9 mouse cellular contexts compared by ENCODE assay signal in genomic region chr17:56819694-56820111, GRCm38 (mm10). TPM values are rescaled to one million over a fixed set of nuclear protein-coding genes. Genes with fewer than 3 reads are reported as not detected.
DNase-seq lines count a peak whose midpoint lies in the region; TF ChIP-seq lines count a peak whose summit lies in the region.
"Had no signal": no experiment of that assay in that cellular context is flagged by ENCODE, and none has a peak within 500 bp of the region (broad histone marks: within the 10 kb centered on the region; RNA-seq: fewer than 3 reads in every experiment).

No protein-coding gene starts in this region.

- peak; percentile 29 to 33 for DNase-seq in left cerebral cortex, postnatal 36 days (ENCODE audit: low spot score in 2 of 2)
- DNase-seq in left cerebral cortex, adult 11 months (ENCODE audit: low spot score): no peak
- DNase-seq in brain, embryonic 14.5 days (ENCODE audit: low read depth): peak; percentile 50
- peak; percentile 44 to 57 for DNase-seq in layer of hippocampus, adult 2 months (ENCODE audit: low spot score in 2 of 2)
- peak; percentile 73 for DNase-seq in naive thymus-derived CD4-positive, alpha-beta T cell, adult 2 months (ENCODE audit: low read depth)
- no peak for DNase-seq in kidney, postnatal 36 days
- no peak for DNase-seq in adrenal gland, adult 18-20 months (ENCODE audit: low spot score in 2 of 2)
- DNase-seq in cerebellum, postnatal 4 days (ENCODE audit: low spot score in 2 of 2): no peak

- TF ChIP-seq POLR2A in brain, embryonic 14.5 days (IDR thresholded peaks at IDR 0.05; ENCODE audit: borderline replicate concordance, extremely low read depth, insufficient read depth, insufficient read length, poor library complexity, severe bottlenecking): no peak

- H3K4me3 ChIP-seq in layer of hippocampus, adult 2 months: no peak overlapping the region; the same call in 1 of the 2 replicates

- intact Hi-C loops in left cerebral cortex, postnatal 36 days (cut with DNase I): no loop called here

- no peak for TF ChIP-seq CTCF in brain, embryonic 14.5 days (IDR thresholded peaks at IDR 0.05; ENCODE audit: borderline replicate concordance, extremely low read depth, insufficient read depth, insufficient read length)
- no peak for TF ChIP-seq CTCF in layer of hippocampus, adult 2 months (conservative IDR thresholded peaks at IDR 0.05)

- H3K27ac ChIP-seq in layer of hippocampus, adult 2 months: peak overlapping the region; percentile 88

RNA-seq across cellular contexts. Expression of gene Rfx2, which starts 11.1 kb away (rescaled TPM):
- total RNA-seq in left cerebral cortex, postnatal 36 days (2021): 1 to 10 TPM; 2.7 to 2.9 TPM
- polyA plus RNA-seq in brain, embryonic 14.5 days (2012; rRNA removed): 7.8 and 11.1 TPM in 2 replicates
- total RNA-seq in layer of hippocampus, adult 2 months (2021): 1 to 10 TPM; 5.4 to 6.4 TPM
- total RNA-seq in adrenal gland, adult 18-20 months (2021): 1 to 10 TPM; 3.8 to 5.6 TPM

RNA-seq across cellular contexts. Expression of gene Prr22, which starts 49.7 kb away (rescaled TPM):
- 1 to 10 TPM; 1.2 to 1.3 TPM for total RNA-seq in left cerebral cortex, postnatal 36 days (2021)
- 3.1 and 3.9 TPM in 2 replicates for polyA plus RNA-seq in brain, embryonic 14.5 days (2012; rRNA removed)
- 1 to 10 TPM in 1 of 2 experiments, under 1 TPM in 1; 0.79 to 1.9 TPM for total RNA-seq in layer of hippocampus, adult 2 months (2021)
- under 1 TPM; 0.48 to 0.93 TPM for total RNA-seq in adrenal gland, adult 18-20 months (2021)

RNA-seq across cellular contexts. Expression of gene Acsbg2, which starts 54.5 kb away (rescaled TPM):
- total RNA-seq in left cerebral cortex, postnatal 36 days (2021): not detected
- not detected in 2 replicates for polyA plus RNA-seq in brain, embryonic 14.5 days (2012; rRNA removed)
- total RNA-seq in layer of hippocampus, adult 2 months (2021): not detected
- total RNA-seq in adrenal gland, adult 18-20 months (2021): under 1 TPM in 1 of 2 experiments, not detected in 1; 0.27 TPM
- polyA plus RNA-seq: limb, embryonic 11.5 days had no signal

RNA-seq across cellular contexts. Expression of gene Dus3l, which starts 55.1 kb away (rescaled TPM):
- total RNA-seq in left cerebral cortex, postnatal 36 days (2021): 10 to 100 TPM; 57.6 to 75.6 TPM
- polyA plus RNA-seq in brain, embryonic 14.5 days (2012; rRNA removed): 139 and 198 TPM in 2 replicates
- 10 to 100 TPM; 73.9 to 74.4 TPM for total RNA-seq in layer of hippocampus, adult 2 months (2021)
- total RNA-seq in adrenal gland, adult 18-20 months (2021): 10 to 100 TPM; 28.3 to 31.3 TPM

RNA-seq across cellular contexts. Expression of gene 1700061G19Rik, which starts 55.6 kb away (rescaled TPM):
- under 1 TPM in 1 of 2 experiments, not detected in 1; 0.14 TPM for total RNA-seq in left cerebral cortex, postnatal 36 days (2021)
- polyA plus RNA-seq in brain, embryonic 14.5 days (2012; rRNA removed): 0.03 and 0.07 TPM in 2 replicates
- under 1 TPM; 0.13 to 0.22 TPM for total RNA-seq in layer of hippocampus, adult 2 months (2021)
- 1 to 10 TPM in 1 of 2 experiments, under 1 TPM in 1; 0.83 to 2.9 TPM for total RNA-seq in adrenal gland, adult 18-20 months (2021)

Comparison
In these comparisons a context has a peak if more than half of its experiments do, and no peak if none do; other contexts are left out.
1. DNase-seq: peak in left cerebral cortex, postnatal 36 days (2 of 2), brain, embryonic 14.5 days (single experiment), layer of hippocampus, adult 2 months (2 of 2) and naive thymus-derived CD4-positive, alpha-beta T cell, adult 2 months (single experiment); none in left cerebral cortex, adult 11 months (single experiment), kidney, postnatal 36 days (0 of 2), adrenal gland, adult 18-20 months (0 of 2) and cerebellum, postnatal 4 days (0 of 2).